Mouse (Mus musculus) liver, adult 2 months (tissue): ENCODE results near the gene Gm8082.
"Not testable (repeated sequence)": the region's sequence is repeated elsewhere in the genome, so short reads cannot be mapped to it uniquely, and the experiment has no call there.

ENCODE experiments used
- CTCF ChIP-seq: fragments of 200-500 bp; IDR thresholded peaks from 2 replicates; pipeline ENCODE4 v1.5.1; 2011; ENCODE audit warnings: low read depth, low read length, control low read depth
- POLR2A ChIP-seq: fragments of 200-500 bp; IDR thresholded peaks from 2 replicates; pipeline ENCODE4 v1.6.1; 2011; ENCODE audit warnings: low read length, control low read depth; ENCODE audit not compliant: insufficient read depth; ENCODE audit errors: extremely low read depth

- not testable (repeated sequence) for TF ChIP-seq POLR2A, CTCF
Measured at GRCm38 (mm10) chr14:43015528-43015927, 22.1 kb upstream of the Gm8082 start, which contains the start of gene Gm10376.
